Mouse (Mus musculus) liver, embryonic 14.5 days (tissue): Measurements from ENCODE around the gene Nudt1. TPM values are rescaled to one million over a fixed set of nuclear protein-coding genes. Genes with fewer than 3 reads are reported as not detected.
A peak's percentile ranks its signal among the peaks of the same experiment; 100 is the strongest.

Experiments
- ATAC-seq: fragments of 200-750 bp; cut with Nextera tagmentation; 2 replicates; pipeline ENCODE4 v1.8.0; 2017; ENCODE audit warnings: moderate number of reproducible peaks, mild to moderate bottlenecking, moderate library complexity; ENCODE audit not compliant: insufficient read depth
- DNase-seq, 3 experiments: peaks; one replicate each; pipeline ENCODE4 v3.0.0-alpha.2; 2012 to 2013; ENCODE audit warnings: low read depth in 3 of 3, low spot score in 3 of 3
- H3K27ac ChIP-seq: fragments of 300-500 bp; sonication (generic); 2 replicates; pipeline ENCODE4 v1.5.1; 2014; ENCODE audit warnings: moderate library complexity, mild to moderate bottlenecking, control low read depth, inconsistent platforms
- H3K27me3 ChIP-seq: fragments of 300-500 bp; sonication (generic); 2 replicates; pipeline ENCODE4 v1.6.1; 2014; ENCODE audit warnings: mild to moderate bottlenecking, low read length, moderate library complexity; ENCODE audit not compliant: control insufficient read depth, insufficient read depth
- H3K36me3 ChIP-seq: fragments of 300-500 bp; sonication (generic); replicated peaks from 2 replicates; pipeline ENCODE4 v1.6.1; 2014; ENCODE audit warnings: low read depth; ENCODE audit not compliant: control insufficient read depth, insufficient read depth
- H3K4me1 ChIP-seq, 2 experiments: fragments of 200-500 bp in 1 of 2; fragments of 300-500 bp in 1 of 2; sonication (generic) in 1 of 2; replicated peaks; 2 replicates each; pipeline ENCODE4 v1.6.1; 2012 to 2014; ENCODE audit warnings: antibody characterized with exemption in 1 of 2, inconsistent platforms in 1 of 2, low read length in 1 of 2; ENCODE audit not compliant: control insufficient read depth in 2 of 2, insufficient read depth in 2 of 2
- H3K4me2 ChIP-seq: fragments of 300-500 bp; sonication (generic); 2 replicates; pipeline ENCODE4 v1.6.1; 2014; ENCODE audit warnings: low read depth, mild to moderate bottlenecking, control low read depth, moderate library complexity
- H3K4me3 ChIP-seq, 2 experiments: fragments of 200-500 bp in 1 of 2; fragments of 300-500 bp in 1 of 2; sonication (generic) in 1 of 2; 2 replicates each; pipeline ENCODE4 v1.5.1; 2012 to 2014; ENCODE audit warnings: low read depth in 2 of 2, low read length in 2 of 2, mild to moderate bottlenecking in 2 of 2, control low read depth in 1 of 2, inconsistent platforms in 1 of 2, moderate library complexity in 1 of 2; ENCODE audit not compliant: insufficient read depth in 1 of 2
- H3K9ac ChIP-seq: fragments of 300-500 bp; sonication (generic); replicated peaks from 2 replicates; pipeline ENCODE4 v1.6.1; 2014; ENCODE audit warnings: mild to moderate bottlenecking, control low read depth, moderate library complexity
- H3K9me3 ChIP-seq: fragments of 300-500 bp; sonication (generic); 2 replicates; pipeline ENCODE4 v1.6.1; 2016; ENCODE audit warnings: low read length, mixed read lengths; ENCODE audit not compliant: control insufficient read depth
- CTCF ChIP-seq: IDR thresholded peaks from 2 replicates; pipeline ENCODE4 v1.5.1; 2016; ENCODE audit warnings: antibody characterized with exemption, low read depth, control low read depth
- EP300 ChIP-seq: IDR thresholded peaks from 2 replicates; pipeline ENCODE4 v1.6.1; 2016; ENCODE audit warnings: antibody characterized with exemption, low read depth
- WGBS: fragments of 180-500 bp; shearing (Covaris S2); extraction: QIAGEN DNeasy Blood & Tissue Kit; methylation state at CpG from one replicate; pipeline ENCODE4 v1.1.7; 2014; ENCODE audit not compliant: insufficient replicate concordance; 5-methylcytosine and 5-hydroxymethylcytosine counted together
- polyA plus RNA-seq, 2 experiments: library from polyadenylated mRNA; depleted of rRNA in 1 of 2; stranded (reverse) in 1 of 2; unstranded in 1 of 2; fragments of >200 nt; fragmentation: Nextera tagmentation in 1 of 2; extraction: Ambion mirVana in 1 of 2; gene quantifications; 2 replicates each; pipeline versions ENCODE4 v1.2.1 to v1.2.3; 2012 to 2014

The Nudt1 gene
- polyA plus RNA-seq, 2 experiments, result 18.4 to 23.2 TPM

DNA sequence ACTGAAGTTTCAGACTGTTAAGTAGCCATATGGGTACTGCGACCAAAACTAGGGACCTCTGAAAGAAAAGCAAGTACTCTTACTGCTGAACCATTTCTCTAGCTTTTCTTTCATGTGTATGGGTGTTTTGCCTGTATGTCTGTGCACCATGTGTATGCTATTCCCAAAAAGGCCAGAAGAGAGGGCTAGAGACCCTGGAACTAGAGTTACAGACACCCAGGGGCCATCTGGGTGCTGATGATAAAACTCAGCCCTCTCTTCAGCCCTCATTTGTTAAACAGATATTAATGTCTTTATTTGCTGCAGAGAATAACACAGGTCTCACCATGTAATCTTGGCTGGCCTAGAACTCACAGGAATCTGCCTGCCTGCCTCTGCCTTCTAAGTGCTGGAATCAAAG, 63.0 kb downstream of the Nudt1 start:
- no peak for TF ChIP-seq EP300
- 0 out of 2 replicates have a peak, but pooled peaks have one; percentile 10 for TF ChIP-seq CTCF
- DNase-seq, result no peak
- H3K36me3 ChIP-seq, result no peaks in the 10 kb centered on the region
- 66% methylated on average over 1 of the region's 1 CpGs for WGBS
- no peak overlapping the region for H3K4me2 ChIP-seq
- H3K4me1 ChIP-seq, result peaks cover 11 to 21% of the 10 kb centered on the region in 2 experiments
- no peak overlapping the region for H3K4me3 ChIP-seq
- H3K27ac ChIP-seq, result no peak overlapping the region
- ATAC-seq, result no peak
- no peaks in the 10 kb centered on the region for H3K9me3 ChIP-seq
- H3K9ac ChIP-seq, result no peak overlapping the region
- no peaks in the 10 kb centered on the region for H3K27me3 ChIP-seq

DNA sequence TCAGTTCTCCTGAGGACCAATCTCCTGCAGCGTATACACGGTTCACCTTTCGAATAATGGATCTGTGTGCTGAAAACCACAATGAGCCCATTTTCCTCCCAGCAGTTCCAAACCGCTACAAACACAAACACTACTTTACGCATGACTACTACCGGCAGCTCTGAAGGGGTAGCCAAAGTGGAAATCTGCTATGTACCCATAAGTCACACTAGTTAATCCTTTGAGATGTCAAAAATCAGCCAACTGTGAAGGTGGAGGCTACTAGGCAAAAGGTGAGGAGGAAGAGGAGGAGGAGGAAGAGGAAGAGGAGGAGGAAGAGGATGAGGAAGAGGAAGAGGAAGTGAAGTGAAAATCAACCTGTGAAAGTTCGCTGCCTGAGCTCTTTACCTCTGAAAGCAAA, 65.8 kb downstream of the Nudt1 start:
- TF ChIP-seq CTCF (no peak), EP300 (no peak)
- no peak overlapping the region for H3K4me3 ChIP-seq
- DNase-seq, result no peak
- no peak overlapping the region for H3K27ac ChIP-seq
- H3K36me3 ChIP-seq, result no peaks in the 10 kb centered on the region
- H3K9ac ChIP-seq, result no peak overlapping the region
- H3K4me2 ChIP-seq, result peak overlapping the region; percentile 90
- no peak for ATAC-seq
- H3K4me1 ChIP-seq, result peaks cover 11 to 23% of the 10 kb centered on the region in 2 experiments
- H3K27me3 ChIP-seq, result no peaks in the 10 kb centered on the region
- WGBS, result 80% methylated on average over 7 of the region's 7 CpGs
- no peaks in the 10 kb centered on the region for H3K9me3 ChIP-seq

Other genes with a start within 250 kb of the Nudt1 start
- 15.5 TPM in 2 replicates for gene Mad1l1, start 104 bp upstream of the Nudt1 start, polyA plus RNA-seq (2012; rRNA removed)
- gene Mad1l1, start 104 bp upstream of the Nudt1 start, polyA plus RNA-seq (2014; fragmentation: Nextera tagmentation; extraction: Ambion mirVana), result 16.9 TPM in 2 replicates
- 5.0 and 6.6 TPM in 2 replicates for gene Mrm2, start 10.2 kb downstream of the Nudt1 start, polyA plus RNA-seq (2012; rRNA removed)
- 9.5 and 10.7 TPM in 2 replicates for gene Mrm2, start 10.2 kb downstream of the Nudt1 start, polyA plus RNA-seq (2014; fragmentation: Nextera tagmentation; extraction: Ambion mirVana)
- 6.6 TPM in 2 replicates for gene Snx8, start 67.6 kb downstream of the Nudt1 start, polyA plus RNA-seq (2012; rRNA removed)
- 4.1 and 4.9 TPM in 2 replicates for gene Snx8, start 67.6 kb downstream of the Nudt1 start, polyA plus RNA-seq (2014; fragmentation: Nextera tagmentation; extraction: Ambion mirVana)
- gene Eif3b, start 97.7 kb downstream of the Nudt1 start, polyA plus RNA-seq (2012; rRNA removed), result 50.9 and 86.8 TPM in 2 replicates
- 85.2 and 99.6 TPM in 2 replicates for gene Eif3b, start 97.7 kb downstream of the Nudt1 start, polyA plus RNA-seq (2014; fragmentation: Nextera tagmentation; extraction: Ambion mirVana)
- gene Gm4869, start 124.0 kb downstream of the Nudt1 start, polyA plus RNA-seq (2012; rRNA removed), result 0.01 TPM in 1 of 2 replicates, not detected in the other
- not detected in 2 replicates for gene Gm4869, start 124.0 kb downstream of the Nudt1 start, polyA plus RNA-seq (2014; fragmentation: Nextera tagmentation; extraction: Ambion mirVana)
- gene Chst12, start 183.9 kb downstream of the Nudt1 start, polyA plus RNA-seq (2012; rRNA removed), result 4.3 and 4.8 TPM in 2 replicates
- gene Chst12, start 183.9 kb downstream of the Nudt1 start, polyA plus RNA-seq (2014; fragmentation: Nextera tagmentation; extraction: Ambion mirVana), result 5.4 and 6.5 TPM in 2 replicates
- gene Grifin, start 243.4 kb downstream of the Nudt1 start, polyA plus RNA-seq (2012; rRNA removed), result 2.5 and 2.7 TPM in 2 replicates
- 2.3 and 4.0 TPM in 2 replicates for gene Grifin, start 243.4 kb downstream of the Nudt1 start, polyA plus RNA-seq (2014; fragmentation: Nextera tagmentation; extraction: Ambion mirVana)